13 mouse cellular contexts compared by ENCODE assay signal in genomic region chr14:25780601-25781000, GRCm38 (mm10). TPM values are rescaled to one million over a fixed set of nuclear protein-coding genes. Genes with fewer than 3 reads are reported as not detected.
DNase-seq lines count a peak whose midpoint lies in the region; ATAC-seq and TF ChIP-seq lines count a peak whose summit lies in the region.
"Had no signal": no experiment of that assay in that cellular context is flagged by ENCODE, and none has a peak within 500 bp of the region (broad histone marks: within the 10 kb centered on the region; RNA-seq: fewer than 3 reads in every experiment).

No protein-coding gene starts in this region.

- TF ChIP-seq CTCF in brain, embryonic 14.5 days (IDR thresholded peaks at IDR 0.05; ENCODE audit: borderline replicate concordance, extremely low read depth, insufficient read depth, insufficient read length), result no peak

- peak; percentile 86 for ATAC-seq in megakaryocyte progenitor cell, adult 5-6 weeks (replicated peaks; ENCODE audit: poor library complexity)
- ATAC-seq: intestine, postnatal 0 days had no signal

- intact Hi-C loops in heart, postnatal 36 days (cut with DNase I), result no loop called here

- TF ChIP-seq POLR2A in brain, embryonic 14.5 days (IDR thresholded peaks at IDR 0.05; ENCODE audit: borderline replicate concordance, extremely low read depth, insufficient read depth, insufficient read length, poor library complexity, severe bottlenecking), result no peak

- DNase-seq in thymus, postnatal 25 days, result peak; percentile 19
- no peak for DNase-seq in thymus, postnatal 10 days (ENCODE audit: low spot score in 2 of 2)
- peak; percentile 42 for DNase-seq in brain, embryonic 14.5 days (ENCODE audit: low read depth)
- DNase-seq in heart, postnatal 36 days, result no peak
- no peak for DNase-seq in liver
- DNase-seq in layer of hippocampus, postnatal 36 days, result no peak
- DNase-seq: cerebellum, adult 11 months; cerebellum, postnatal 36 days; gastrocnemius, postnatal 36 days; kidney, postnatal 36 days; lung, postnatal 14 days had no signal

RNA-seq across cellular contexts. Expression of gene Zcchc24, which starts 11.8 kb away (rescaled TPM):
- 14.8 and 19.6 TPM in 2 replicates for polyA plus RNA-seq in brain, embryonic 14.5 days (2012; rRNA removed)
- total RNA-seq in megakaryocyte progenitor cell, adult 5-6 weeks (2015), result 1.2 and 1.3 TPM in 2 replicates
- 0.41 and 0.92 TPM in 2 replicates for total RNA-seq in megakaryocyte progenitor cell, adult 5-6 weeks (2017)
- 10 to 100 TPM; 35.0 to 39.0 TPM for total RNA-seq in heart, postnatal 36 days (2021)
- total RNA-seq in layer of hippocampus, postnatal 36 days (2021), result 10 to 100 TPM; 53.5 to 60.2 TPM

Comparison
In these comparisons a context has a peak if more than half of its experiments do, and no peak if none do; other contexts are left out.
1. DNase-seq: peak in thymus, postnatal 25 days (single experiment) and brain, embryonic 14.5 days (single experiment); none in thymus, postnatal 10 days (0 of 2), heart, postnatal 36 days (0 of 2), liver (single experiment) and layer of hippocampus, postnatal 36 days (0 of 2).
2. RNA of gene Zcchc24, which starts 11.8 kb away (total RNA-seq): 53.5 to 60.2 TPM in layer of hippocampus, postnatal 36 days and 35.0 to 39.0 TPM in heart, postnatal 36 days; 0.41 to 1.3 TPM in megakaryocyte progenitor cell, adult 5-6 weeks; every median in the first group is over 10 times any median in the second.